Mouse (Mus musculus): ENCODE measurements around the gene Mfsd11.
A peak's percentile ranks its signal among the peaks of the same experiment; 100 is the strongest.
"Not testable (repeated sequence)": the region's sequence is repeated elsewhere in the genome, so short reads cannot be mapped to it uniquely, and the experiment has no call there.

Gene Mfsd11

GRCm38 (mm10) chr11:116885275-116886151 lies 33.3 kb downstream of the Mfsd11 start:
- DNase-seq = peak; percentile 91

- DNase-seq = no peak
Observed at GRCm38 (mm10) chr11:116887136-116887535, 34.9 kb downstream of the Mfsd11 start.

GRCm38 (mm10) chr11:116893532-116894442 lies 41.5 kb downstream of the Mfsd11 start:
- no peak for DNase-seq

GRCm38 (mm10) chr11:116895402-116895801 lies 43.2 kb downstream of the Mfsd11 start:
- DNase-seq = no peak

GRCm38 (mm10) chr11:116899247-116899646 lies 47.0 kb downstream of the Mfsd11 start:
- no peak for DNase-seq

GRCm38 (mm10) chr11:116902588-116902987 lies 50.3 kb downstream of the Mfsd11 start:
- not testable (repeated sequence) for DNase-seq

GRCm38 (mm10) chr11:116905741-116906456 lies 53.7 kb downstream of the Mfsd11 start:
- peak; percentile 31 for DNase-seq

GRCm38 (mm10) chr11:116913573-116913972 lies 61.3 kb downstream of the Mfsd11 start:
- no peak for DNase-seq

- no peak for DNase-seq
Observed at GRCm38 (mm10) chr11:116914267-116914885, 62.1 kb downstream of the Mfsd11 start.

GRCm38 (mm10) chr11:116915241-116915640 lies 63.0 kb downstream of the Mfsd11 start:
- no peak for DNase-seq

GRCm38 (mm10) chr11:116917361-116917760 lies 65.1 kb downstream of the Mfsd11 start:
- no peak for DNase-seq

- peak; percentile 91 for DNase-seq
Observed at GRCm38 (mm10) chr11:116918323-116919185, 66.3 kb downstream of the Mfsd11 start, which contains the start of gene Mgat5b. Mgat5b (plus strand) TSS chr11:116918863.

- no peak for DNase-seq
Observed at GRCm38 (mm10) chr11:116919186-116920020, 67.2 kb downstream of the Mfsd11 start.

GRCm38 (mm10) chr11:116920746-116921145 lies 68.5 kb downstream of the Mfsd11 start:
- peak; percentile 66 for DNase-seq

GRCm38 (mm10) chr11:116922058-116922457 lies 69.8 kb downstream of the Mfsd11 start:
- DNase-seq = no peak

Data from kidney, postnatal 10 days (tissue).